Mouse (Mus musculus) spleen, postnatal 0 days (tissue): Measurements from ENCODE around the gene Zfp583. TPM values are rescaled to one million over a fixed set of nuclear protein-coding genes. Genes with fewer than 3 reads are reported as not detected.

ENCODE experiments used
- polyA plus RNA-seq: library from polyadenylated mRNA; unstranded; fragments of >200 nt; fragmentation: Nextera tagmentation; extraction: Ambion mirVana; gene quantifications from 2 replicates; pipeline ENCODE4 v1.2.1, GENCODE M21; 2015

Zfp583 gene
- 1.8 and 2.0 TPM in 2 replicates for polyA plus RNA-seq

GRCm38 (mm10) chr7:6331233-6331956 lies at the start of gene Zfp583:
Zfp583 (minus strand) TSS chr7:6331285.

GRCm38 (mm10) chr7:6363047-6363488 lies 32.0 kb upstream of the Zfp583 start, which contains the start of gene Zfp78:
Zfp78 (plus strand) TSS chr7:6363280.

DNA sequence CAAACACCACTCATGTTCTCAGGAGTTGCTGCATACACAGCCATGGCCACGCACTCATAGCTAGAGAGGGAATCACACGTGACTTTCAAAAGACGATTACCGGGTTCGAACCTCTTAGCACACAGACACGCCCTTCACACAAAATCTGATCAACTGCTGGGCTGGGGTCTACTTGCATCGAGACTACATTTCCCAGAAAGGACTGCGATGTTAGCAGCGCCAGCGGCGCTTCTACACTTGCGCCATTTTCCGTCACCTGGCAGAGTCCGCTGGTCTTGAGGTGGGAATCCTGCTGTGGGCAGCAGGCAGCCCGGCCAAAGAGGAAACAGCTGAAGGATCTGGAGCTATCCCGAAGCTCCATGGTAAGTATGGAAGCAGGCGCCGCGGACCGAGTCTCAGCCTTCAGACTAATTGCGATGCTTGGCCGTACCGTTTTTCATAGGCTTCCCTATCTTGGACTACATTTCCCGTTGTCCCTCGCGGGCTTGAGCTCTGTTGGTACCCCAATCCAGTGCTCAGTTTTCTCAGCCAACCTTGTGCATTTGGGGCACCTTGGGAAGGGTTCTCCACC lies 12.5 kb upstream of the Zfp583 start, which contains the start of gene Gm3854:
Gene Gm3854, plus strand, starts transcription at position 259 of the 571 bp plus-strand sequence.

DNA sequence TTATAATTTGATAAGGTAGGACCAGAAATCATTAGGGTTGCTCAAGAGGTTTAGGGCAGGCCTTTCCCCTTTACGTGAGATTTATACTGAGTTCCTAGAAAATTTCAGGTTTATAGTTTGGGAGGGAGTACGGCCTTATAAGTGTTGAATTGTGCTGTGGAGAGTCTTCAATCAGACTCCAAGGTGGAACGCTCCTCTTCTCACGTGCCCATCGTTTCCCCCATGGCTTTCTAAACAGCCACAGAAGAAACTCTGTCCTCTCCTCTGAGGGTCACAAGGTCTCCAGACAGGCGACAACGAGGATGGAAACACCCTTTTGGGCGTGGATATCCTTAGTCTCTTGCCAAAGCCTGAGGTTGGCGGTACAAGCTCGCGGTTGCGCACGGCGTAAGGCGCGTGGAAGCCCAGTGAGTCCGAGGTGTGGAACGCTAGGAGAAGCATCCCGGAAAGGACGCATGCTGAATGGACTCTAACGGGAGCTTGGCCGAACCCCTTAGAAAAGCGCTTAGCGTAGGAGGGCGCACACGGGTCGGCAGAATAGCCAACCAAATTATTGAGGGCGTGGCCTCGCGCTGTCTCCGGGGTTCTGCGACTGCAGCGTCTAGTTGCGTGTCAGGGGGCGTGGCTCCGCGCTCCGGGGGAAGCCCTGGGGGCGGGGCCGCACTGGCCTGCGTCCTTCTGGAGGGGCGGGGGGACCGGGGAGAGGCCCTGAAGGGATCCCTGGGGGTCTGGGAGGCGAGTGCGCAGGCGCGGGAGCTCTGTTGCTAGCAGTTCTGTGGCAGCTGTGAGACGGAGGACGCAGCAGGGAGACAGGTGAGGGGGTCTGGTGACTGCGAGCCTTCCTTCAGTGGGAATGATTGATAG lies 45.0 kb downstream of the Zfp583 start, which contains the start of gene Zfp667:
Gene Zfp667, plus strand, starts transcription at position 738 of the 864 bp plus-strand sequence.

Other genes with a start within 250 kb of the Zfp583 start
- 26.7 and 27.5 TPM in 2 replicates for gene Zfp787, start 175.3 kb downstream of the Zfp583 start, polyA plus RNA-seq
- 17.3 and 19.8 TPM in 2 replicates for gene Zfp444, start 159.1 kb downstream of the Zfp583 start, polyA plus RNA-seq
- gene Galp, start 134.2 kb downstream of the Zfp583 start, polyA plus RNA-seq: not detected in 2 replicates
- gene Zscan5b, start 109.0 kb downstream of the Zfp583 start, polyA plus RNA-seq: not detected in 2 replicates
- not detected in 2 replicates for gene Epp13, start 78.6 kb downstream of the Zfp583 start, polyA plus RNA-seq
- gene Zfp667, start 44.7 kb downstream of the Zfp583 start, polyA plus RNA-seq: 3.9 and 4.1 TPM in 2 replicates
- 0.28 and 0.38 TPM in 2 replicates for gene Gm3854, start 12.5 kb upstream of the Zfp583 start, polyA plus RNA-seq
- gene Zfp78, start 32.0 kb upstream of the Zfp583 start, polyA plus RNA-seq: 1.1 and 1.4 TPM in 2 replicates
- gene Zfp28, start 52.0 kb upstream of the Zfp583 start, polyA plus RNA-seq: 1.4 and 1.5 TPM in 2 replicates
- 0.21 TPM in 1 of 2 replicates, not detected in the other for gene Smim17, start 67.4 kb upstream of the Zfp583 start, polyA plus RNA-seq
- not detected in 2 replicates for gene Gm20715, start 79.0 kb upstream of the Zfp583 start, polyA plus RNA-seq
- gene Olfr1344, start 107.4 kb upstream of the Zfp583 start, polyA plus RNA-seq: not detected in 2 replicates
- not detected in 2 replicates for gene Olfr1336, start 124.9 kb upstream of the Zfp583 start, polyA plus RNA-seq
- not detected in 2 replicates for gene Olfr1346, start 135.8 kb upstream of the Zfp583 start, polyA plus RNA-seq
- gene Olfr5, start 155.7 kb upstream of the Zfp583 start, polyA plus RNA-seq: not detected in 2 replicates
- not detected in 2 replicates for gene Olfr1347, start 168.5 kb upstream of the Zfp583 start, polyA plus RNA-seq
- not detected in 2 replicates for gene Olfr1348, start 177.5 kb upstream of the Zfp583 start, polyA plus RNA-seq
- gene Olfr1349, start 191.7 kb upstream of the Zfp583 start, polyA plus RNA-seq: not detected in 2 replicates
- not detected in 2 replicates for gene Olfr1350, start 233.6 kb upstream of the Zfp583 start, polyA plus RNA-seq